Mouse (Mus musculus) lung, postnatal 0 days (tissue): ENCODE measurements around the gene Ccdc28a.

Source experiments
- CTCF ChIP-seq: IDR thresholded peaks from 2 replicates; pipeline ENCODE4 v1.5.1; 2016; ENCODE audit warnings: antibody characterized with exemption, mild to moderate bottlenecking
- EP300 ChIP-seq: IDR thresholded peaks from 2 replicates; pipeline ENCODE4 v1.6.1; 2016; ENCODE audit warnings: antibody characterized with exemption, mild to moderate bottlenecking, control low read depth

DNA sequence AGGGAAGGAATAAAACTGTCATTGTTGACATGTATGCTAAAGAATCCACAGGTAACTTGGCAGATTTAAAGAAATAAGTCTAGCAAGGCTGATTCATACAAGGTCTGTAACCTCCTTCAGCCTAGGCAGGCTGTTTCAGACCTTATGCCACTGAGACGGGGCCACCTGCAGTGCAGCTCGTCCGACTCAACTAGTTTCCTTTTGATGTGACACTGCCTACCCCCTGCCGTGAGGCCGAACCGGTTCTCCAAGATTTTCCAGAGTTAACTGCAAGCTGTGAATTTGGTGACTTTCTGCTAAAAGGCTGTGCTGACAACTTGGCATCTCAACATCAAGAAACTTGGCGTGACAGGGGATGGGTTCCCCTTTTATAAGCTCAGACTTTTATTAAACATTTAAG lies 30.7 kb downstream of the Ccdc28a start:
- TF ChIP-seq CTCF (no peak), EP300 (no peak)
